Mouse (Mus musculus): ENCODE results near the gene Fam129a.

DNA sequence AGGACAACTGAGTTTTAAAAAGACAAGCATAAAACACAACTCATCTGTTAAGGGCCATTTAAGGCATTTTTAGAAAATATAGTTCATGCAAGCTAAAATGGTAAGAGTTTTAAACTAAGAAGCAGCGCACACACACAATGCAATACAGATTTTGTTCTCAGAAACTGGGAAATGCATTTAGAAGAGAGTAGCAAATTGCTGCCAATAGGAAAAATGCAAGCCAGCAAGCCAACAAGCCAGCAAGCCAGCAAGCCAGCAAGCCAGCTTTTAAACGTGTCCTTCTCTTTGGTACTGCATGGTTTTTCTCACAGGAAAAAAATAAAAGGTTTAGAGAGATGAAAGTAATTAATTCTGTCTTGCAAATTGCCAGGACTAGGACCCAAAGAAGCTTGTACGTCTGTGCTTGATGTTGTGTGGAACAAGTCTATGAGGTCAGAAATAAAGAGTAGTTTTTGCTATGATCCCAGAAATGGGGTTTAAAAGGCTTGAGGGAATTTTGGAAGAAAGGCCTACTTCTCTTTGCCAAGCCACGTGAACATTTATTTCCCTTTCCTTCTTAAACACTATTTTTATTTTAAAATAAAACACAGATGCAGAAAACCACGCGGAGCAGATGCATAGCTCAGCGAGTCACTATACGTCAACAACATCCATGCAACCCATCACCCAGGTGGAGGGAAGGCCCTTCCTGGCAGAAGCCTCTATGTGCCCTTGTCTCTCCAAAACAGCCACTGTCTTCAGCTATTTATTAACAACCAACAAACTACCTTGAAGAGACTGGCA lies 9.4 kb downstream of the Fam129a start:
- TF ChIP-seq EP300 (IDR thresholded peaks at IDR 0.05; ENCODE audit: low read length) (no peak), CTCF (conservative IDR thresholded peaks at IDR 0.05 in 1 of 2, IDR thresholded peaks at IDR 0.05 in 1 of 2; ENCODE audit: low read depth in 2 of 2, low read length in 2 of 2) (no peak), USF1 (IDR thresholded peaks at IDR 0.05; ENCODE audit: low read depth, low read length) (no peak), POLR2A (IDR thresholded peaks at IDR 0.05; ENCODE audit: low read depth, low read length) (no peak), MEF2A (IDR thresholded peaks at IDR 0.05; ENCODE audit: borderline replicate concordance, low read depth, low read length) (no peak), CHD2 (IDR thresholded peaks at IDR 0.05; ENCODE audit: low read length) (no peak), KAT2A (IDR thresholded peaks at IDR 0.05; ENCODE audit: insufficient replicate concordance, low read length) (no peak), ZMIZ1 (IDR thresholded peaks at IDR 0.05; ENCODE audit: low read depth, low read length) (no peak), E2F4 (IDR thresholded peaks at IDR 0.05; ENCODE audit: insufficient replicate concordance, low read depth, low read length) (no peak), CHD1 (IDR thresholded peaks at IDR 0.05; ENCODE audit: low read depth, low read length) (no peak), POLR2AphosphoS2 (IDR thresholded peaks at IDR 0.05; ENCODE audit: low read depth, low read length) (no peak), UBTF (IDR thresholded peaks at IDR 0.05; ENCODE audit: low read depth, low read length) (no peak), SMC3 (IDR thresholded peaks at IDR 0.05; ENCODE audit: low read depth, low read length) (no peak), NRF1 (IDR thresholded peaks at IDR 0.05; ENCODE audit: low read depth, low read length) (no peak)

Measured in CH12.LX (cell line).